Mouse (Mus musculus) testis, postnatal 14 days (tissue): ENCODE results near the gene Mylk3.

Source experiments
- DNase-seq: peaks from one replicate; pipeline ENCODE4 v3.0.0; 2021; ENCODE audit warnings: low spot score

The Mylk3 gene

GRCm38 (mm10) chr8:85318534-85318933, 67.6 kb downstream of the Mylk3 start:
- no peak for DNase-seq

GRCm38 (mm10) chr8:85313036-85313435, 73.1 kb downstream of the Mylk3 start:
- DNase-seq = no peak

- no peak for DNase-seq
These were observed 74.4 kb downstream of the Mylk3 start for GRCm38 (mm10) chr8:85311743-85312142.

- no peak for DNase-seq
These were observed 77.6 kb downstream of the Mylk3 start for GRCm38 (mm10) chr8:85308564-85308963.

- DNase-seq = no peak
These were observed 82.6 kb downstream of the Mylk3 start for GRCm38 (mm10) chr8:85303531-85303930.

- no peak for DNase-seq
These were observed 83.2 kb downstream of the Mylk3 start for GRCm38 (mm10) chr8:85302931-85303330.

- DNase-seq = no peak
These were observed 84.2 kb downstream of the Mylk3 start for GRCm38 (mm10) chr8:85301941-85302340.

- peak; percentile 97 for DNase-seq
These were observed 86.6 kb downstream of the Mylk3 start, which contains the start of the genes Orc6 and Vps35 for GRCm38 (mm10) chr8:85299434-85300077. Gene Orc6 (plus strand): TSS chr8:85299632. Gene Vps35 (minus strand): TSS chr8:85299802.

- DNase-seq = no peak
These were observed 87.3 kb downstream of the Mylk3 start for GRCm38 (mm10) chr8:85298600-85299433.

- DNase-seq = no peak
These were observed 99.3 kb downstream of the Mylk3 start for GRCm38 (mm10) chr8:85286846-85287245.
